Mouse (Mus musculus) lung, postnatal 25 days (tissue): ENCODE data around the gene Anapc1.

ENCODE experiments used
- DNase-seq: peaks from one replicate; pipeline ENCODE4 v3.0.0; 2022; ENCODE audit warnings: low spot score

The Anapc1 gene

DNA sequence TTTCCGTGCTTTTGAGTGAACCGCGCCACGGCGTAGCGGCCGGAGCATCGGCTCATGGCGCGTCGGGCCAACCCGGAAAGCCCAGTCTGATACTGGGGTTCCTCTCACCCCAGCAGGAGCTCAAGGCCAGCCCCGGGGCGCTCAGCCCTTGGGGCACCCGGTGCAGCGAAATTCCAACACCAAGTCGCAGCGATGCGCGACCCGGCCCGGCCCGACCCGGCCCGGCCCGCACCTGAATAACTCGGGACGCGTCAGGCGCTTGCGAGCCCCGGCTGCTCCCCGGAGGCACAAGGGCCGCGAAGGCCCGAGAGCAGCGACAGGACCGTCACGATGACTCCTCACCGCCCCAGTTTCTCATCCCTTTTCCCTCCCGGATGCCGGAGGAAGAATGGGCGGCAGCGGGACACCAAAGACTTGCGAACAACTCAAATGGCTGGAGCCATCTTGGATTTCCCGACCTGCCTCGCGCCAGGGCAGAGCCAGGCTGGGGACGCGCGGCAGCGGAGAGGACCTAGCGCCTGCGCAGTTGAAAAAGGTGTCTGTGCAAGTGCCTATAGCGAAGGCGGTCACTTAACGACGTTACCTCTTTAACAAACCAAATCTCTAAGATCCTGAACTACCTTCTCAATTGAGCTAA, at the start of gene Anapc1:
Anapc1 (minus strand) TSS at position 471 of the 637 bp plus-strand sequence.
- peak; percentile 88 for DNase-seq

DNA sequence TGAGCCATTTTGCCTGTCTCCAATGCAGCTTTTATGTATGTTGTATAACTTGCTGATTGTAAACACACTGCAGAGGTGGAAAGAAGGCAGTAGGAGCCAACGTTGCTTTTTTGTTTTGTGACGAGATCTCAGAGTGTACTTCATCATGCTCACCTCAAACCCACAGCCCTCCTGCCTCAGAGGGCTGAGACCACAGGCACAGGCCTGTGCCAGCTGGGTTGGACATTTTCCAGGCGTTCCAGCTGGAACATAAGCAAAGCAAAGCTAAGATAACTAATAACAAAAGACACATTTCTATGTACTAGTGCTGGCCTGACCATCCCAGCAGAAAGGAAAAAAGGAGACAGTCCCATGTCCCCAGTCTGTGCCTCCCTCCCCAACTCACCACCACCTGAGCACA, 47.9 kb upstream of the Anapc1 start:
- no peak for DNase-seq

DNA sequence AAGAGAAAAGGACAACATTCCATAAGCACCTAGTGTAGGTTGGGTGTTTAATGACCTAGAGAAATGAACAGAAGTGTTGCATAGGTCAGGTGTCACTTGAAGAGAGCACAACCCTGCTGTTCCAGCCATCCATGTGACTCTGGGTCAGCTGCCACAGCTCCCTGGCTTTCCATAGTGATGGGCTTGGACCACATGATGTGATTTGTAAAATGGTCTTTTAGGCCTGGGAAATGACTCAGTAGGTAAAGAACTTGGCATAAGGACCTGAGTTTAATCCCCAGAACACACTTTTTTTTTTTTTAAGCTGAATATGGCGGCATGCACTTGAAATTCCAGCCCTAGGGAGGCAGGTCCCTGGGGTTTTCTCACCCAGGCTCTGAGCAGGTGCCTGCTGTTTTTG, 44.8 kb upstream of the Anapc1 start:
- no peak for DNase-seq

DNA sequence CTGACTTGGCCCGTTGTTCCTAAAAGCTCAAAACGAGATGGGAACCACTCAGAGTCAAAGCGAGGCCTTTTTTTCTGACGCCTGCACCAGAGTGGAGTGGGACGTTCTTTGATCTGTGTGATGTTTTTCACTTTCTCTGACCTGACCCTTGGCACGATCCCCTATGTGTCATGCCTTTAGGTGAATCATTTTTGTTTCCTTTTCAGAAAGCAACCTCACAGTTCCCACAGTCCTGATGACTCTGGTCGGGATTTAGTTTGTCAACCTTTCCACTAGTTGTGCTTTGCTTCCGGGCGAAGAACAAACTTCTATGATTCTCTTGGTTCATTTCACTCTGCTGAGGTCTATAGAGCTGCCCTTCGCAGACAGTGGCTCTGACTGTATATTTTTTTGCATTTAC, 44.3 kb upstream of the Anapc1 start:
- no peak for DNase-seq

DNA sequence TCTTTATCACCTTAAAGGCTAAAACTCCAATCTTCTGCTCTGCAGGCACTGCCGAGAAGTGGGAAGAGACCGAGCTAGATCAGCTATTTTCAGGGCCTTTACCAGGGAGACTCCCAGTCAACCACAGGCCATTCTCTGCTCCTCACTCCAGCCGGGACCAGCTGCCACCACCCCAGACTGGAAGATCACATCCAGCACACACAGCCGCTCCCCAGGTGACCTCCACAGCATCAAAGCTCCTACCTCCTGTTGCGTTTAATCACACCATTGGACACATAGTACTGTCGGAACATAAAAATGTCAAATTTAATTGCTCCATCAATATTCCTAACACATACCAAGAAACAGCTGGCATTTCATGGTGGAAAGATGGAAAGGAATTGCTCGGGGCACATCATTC, 42.0 kb upstream of the Anapc1 start:
- DNase-seq, result no peak

DNA sequence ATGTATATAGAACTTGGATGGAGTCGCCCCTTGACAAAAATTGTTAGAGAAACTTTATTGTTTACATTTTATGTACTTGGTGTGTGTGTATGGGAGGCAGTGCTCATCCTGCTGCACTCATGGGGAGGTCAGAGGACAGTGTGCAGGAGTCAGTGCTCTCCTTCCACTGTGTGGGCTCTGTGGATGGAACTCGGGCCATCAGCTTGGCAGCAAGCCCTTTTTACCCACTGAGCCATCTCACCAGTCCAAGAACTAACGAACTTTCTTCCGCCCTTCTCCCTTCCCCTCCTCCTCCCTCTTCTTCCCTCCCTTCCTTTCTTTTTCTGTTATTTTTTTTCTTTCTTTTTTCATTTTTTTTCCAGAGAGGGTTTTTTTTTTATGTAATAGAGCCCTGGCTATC, 40.9 kb upstream of the Anapc1 start:
- DNase-seq, result no peak

DNA sequence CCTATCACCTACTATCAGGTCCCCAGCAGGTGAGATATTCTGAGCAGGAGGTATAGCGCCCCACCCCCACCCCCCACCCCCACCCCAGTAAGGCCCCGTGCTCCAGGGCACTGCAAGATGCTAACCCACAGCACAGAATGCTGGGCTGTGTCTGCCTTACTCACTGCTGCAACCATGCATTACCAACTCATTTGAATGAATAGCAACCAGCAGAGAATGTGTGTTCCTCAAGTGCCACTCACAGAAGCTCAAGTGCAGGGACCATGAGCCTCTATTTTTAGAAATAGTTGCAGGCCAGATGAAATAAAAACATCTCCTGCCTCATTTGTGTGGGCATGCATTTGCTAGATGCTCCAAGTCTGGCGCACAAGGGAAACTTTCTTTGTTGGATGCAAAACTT, 40.4 kb upstream of the Anapc1 start:
- no peak for DNase-seq

DNA sequence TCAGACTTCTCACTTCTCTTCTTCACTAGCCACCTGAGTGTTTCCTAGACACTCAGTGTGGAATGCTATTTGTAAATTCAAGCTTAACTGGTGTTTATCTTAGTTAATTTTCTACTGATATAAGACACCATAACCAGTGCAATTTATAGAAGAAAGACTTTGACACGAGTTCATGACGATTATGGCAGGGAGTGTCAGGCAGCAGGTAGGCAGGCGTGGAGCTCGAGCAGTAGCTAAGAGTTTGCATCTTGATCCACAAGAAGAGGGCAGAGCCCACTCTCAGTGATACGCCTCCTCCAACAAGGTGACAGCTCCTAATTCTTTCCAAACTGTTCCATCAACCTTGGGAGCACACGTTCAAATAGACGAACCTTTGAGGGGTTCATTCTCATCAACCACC, 39.4 kb upstream of the Anapc1 start:
- no peak for DNase-seq

DNA sequence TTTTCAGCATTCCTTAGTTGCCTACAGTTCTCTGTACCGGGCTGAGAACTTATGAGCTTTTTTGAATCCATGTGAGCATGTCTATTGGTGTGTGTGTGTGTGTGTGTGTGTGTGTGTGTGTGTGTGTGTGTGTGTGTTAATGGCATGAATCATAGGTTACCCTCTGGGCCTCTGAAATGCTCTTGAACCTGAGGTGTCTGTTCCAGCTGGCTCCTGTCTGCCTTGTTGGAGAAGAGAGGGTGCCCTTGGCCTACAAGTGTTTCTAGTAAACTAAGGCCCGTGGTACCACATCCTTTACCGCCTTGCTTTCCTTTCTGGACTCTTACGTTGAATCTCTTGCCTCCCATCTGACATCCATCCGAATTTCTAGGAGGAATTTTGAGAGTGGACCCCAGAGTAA, 38.9 kb upstream of the Anapc1 start:
- DNase-seq, result no peak

DNA sequence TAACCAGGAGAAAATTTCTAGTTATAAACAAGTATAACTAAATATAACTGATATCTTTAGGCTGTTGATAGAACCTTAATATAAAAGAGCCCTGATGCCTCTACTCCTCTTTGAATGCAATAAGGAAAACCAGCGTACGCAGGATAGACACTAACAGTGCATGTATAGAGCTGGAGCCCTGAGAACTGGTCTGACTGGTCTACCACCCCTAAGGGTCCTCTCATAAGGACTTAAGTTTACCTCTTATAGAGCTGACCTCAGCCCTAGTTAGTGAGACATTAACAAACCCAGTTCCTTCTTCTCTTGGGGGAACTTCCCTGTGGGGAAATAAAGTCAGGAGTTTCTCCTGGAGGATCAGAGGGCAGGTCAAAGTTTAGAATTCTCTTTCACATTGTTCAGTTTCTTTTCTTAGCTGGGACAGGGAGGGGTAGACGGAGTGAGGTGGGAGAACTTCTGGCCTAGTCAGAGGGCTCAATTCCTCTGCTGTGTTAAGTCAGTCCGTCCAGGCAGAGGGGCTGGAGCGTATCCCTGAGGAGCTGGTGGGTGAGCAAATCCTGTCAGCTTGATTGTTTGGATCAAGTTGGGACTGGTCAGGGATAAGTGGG, 35.0 kb upstream of the Anapc1 start:
- DNase-seq, result no peak

DNA sequence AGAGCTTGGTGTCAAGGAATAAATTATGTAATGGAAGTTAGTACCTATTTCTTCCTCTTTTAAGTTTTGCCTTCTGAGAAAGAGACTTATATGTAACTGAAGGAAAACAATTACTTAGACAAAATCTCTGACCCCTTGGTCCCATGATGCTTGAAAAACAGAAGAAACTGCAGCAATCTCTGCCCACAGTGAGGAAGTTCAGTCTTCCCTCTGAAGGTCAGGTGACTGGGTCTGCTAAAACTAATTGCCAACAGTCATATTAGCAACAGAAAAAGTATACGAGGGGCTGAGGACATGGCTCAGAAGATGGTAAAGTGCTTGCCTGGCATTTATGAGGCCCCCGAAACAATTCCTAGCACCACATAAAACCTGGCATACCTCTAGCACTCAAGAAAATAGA, 32.2 kb upstream of the Anapc1 start:
- DNase-seq, result no peak

DNA sequence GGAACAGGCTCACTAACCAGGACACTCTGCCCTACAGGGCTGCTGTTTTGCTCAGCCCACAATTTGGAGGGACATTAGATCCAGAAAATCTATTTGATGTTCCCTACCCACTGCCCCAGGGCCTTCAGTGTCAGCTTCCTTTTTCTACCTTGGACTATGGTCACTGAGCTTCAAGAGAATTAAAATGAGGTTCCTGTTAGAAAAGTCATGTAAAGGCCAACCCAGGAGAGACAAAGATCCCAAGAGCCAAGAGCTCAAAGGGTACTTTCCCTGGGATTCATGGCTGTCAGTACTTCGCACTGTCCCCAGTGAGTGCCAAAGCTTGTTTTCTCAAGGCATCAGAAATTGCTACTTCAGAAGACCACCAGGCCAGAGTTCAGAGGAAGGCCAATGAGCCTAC, 28.8 kb upstream of the Anapc1 start:
- DNase-seq, result no peak

DNA sequence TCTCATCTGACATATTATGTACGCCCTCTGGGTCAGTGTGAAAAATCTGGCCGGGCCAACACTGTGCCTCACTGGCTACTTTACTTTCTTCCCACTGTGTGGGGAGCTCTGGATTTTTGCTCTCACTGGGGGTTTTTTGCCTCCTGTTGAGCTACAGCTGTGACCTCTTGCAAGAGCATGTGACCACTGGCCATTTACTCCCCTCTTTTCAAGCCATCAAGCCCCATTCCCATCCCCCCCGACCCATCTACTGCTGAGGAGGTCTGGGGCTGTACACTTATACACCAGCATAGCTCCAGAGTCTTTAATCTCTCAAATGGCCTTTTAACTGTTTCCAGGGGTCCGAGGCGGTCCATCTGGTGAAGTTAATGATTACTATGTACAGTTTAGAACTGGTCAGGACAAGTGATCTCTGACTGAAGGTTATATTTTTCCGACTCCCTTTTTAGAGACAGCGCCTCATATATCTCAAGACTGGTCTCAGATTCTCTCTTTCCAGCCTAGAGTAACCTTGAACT, 27.6 kb upstream of the Anapc1 start:
- DNase-seq, result no peak

DNA sequence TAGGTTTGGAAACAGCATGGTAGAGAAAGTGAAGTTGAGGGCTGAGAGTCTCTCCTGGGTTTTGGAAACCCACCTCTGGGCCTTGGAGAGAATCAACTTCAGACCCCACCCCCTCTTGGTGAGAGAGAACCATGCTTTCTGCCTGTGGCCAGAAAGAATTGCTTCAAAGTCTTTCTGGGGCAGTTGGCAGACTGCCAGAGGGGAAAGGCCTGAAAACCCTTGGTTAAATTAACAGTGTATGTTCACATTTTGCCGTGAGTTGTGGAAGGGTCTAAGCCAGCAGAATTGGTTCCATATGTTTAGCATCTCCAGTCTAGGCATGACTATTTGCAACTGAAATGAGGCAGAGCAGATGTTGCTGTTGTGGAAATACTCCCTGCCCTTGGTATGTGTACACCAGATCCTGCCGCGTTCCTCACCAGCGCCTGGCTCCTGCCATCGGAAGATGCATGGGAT, 26.4 kb upstream of the Anapc1 start:
- no peak for DNase-seq

DNA sequence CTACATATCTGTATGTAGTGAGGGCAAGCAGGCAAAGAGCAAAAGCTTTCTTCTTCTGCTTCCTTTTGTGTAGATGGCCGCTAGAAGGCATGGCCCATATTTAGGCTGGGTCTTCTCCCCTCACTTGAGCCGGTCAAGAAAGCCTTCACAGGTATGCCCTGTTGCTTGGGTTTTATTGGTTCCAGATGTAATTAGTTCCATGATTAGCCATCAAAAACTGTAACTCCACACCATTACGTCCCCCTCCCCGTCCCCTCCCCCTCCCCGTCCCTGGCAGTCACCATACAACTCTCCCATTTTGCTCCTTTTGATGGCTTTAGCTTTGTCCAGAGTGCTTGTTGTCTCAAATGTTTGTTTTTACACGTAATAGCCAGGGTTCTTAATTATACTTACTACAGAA, 25.7 kb upstream of the Anapc1 start:
- DNase-seq, result no peak

DNA sequence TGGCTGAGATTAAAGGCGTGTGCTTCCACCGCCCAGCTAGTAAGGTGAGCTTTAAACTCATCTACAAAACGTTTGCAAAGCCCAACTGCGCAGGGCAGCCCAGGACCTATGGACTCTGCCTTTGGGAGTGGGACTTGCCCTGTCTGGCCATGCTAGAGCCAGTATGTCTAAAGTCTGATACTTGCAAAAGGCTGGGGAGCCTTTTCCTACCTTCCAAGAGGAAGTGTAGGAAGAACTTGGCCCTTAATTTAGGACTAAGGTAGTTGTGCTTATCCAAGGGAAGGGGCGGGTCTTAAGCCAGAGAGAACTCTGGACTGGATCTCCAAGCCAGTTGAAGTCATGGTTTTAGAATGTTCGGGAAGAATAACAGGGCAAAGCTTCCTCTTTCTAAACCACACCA, 23.4 kb upstream of the Anapc1 start:
- no peak for DNase-seq

DNA sequence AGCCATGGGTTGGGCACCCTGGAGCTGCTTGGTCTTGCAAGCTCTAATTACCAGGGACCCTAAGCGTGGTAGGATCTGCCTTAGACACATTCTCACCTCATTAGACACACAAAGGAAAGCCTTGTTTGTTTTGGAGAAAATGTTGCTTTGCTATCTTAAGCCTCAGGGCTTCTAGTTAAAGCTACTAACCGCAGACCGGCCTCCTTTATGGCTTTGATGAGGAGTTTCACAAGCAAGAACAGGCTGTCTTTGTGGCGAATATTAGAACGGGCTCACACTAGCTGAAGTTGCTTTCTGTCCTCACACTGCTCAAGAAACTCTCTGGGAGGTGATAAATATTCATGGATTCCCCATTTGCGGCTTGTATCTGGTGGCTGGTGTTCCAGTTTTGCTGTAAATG, 22.1 kb upstream of the Anapc1 start:
- DNase-seq, result no peak

DNA sequence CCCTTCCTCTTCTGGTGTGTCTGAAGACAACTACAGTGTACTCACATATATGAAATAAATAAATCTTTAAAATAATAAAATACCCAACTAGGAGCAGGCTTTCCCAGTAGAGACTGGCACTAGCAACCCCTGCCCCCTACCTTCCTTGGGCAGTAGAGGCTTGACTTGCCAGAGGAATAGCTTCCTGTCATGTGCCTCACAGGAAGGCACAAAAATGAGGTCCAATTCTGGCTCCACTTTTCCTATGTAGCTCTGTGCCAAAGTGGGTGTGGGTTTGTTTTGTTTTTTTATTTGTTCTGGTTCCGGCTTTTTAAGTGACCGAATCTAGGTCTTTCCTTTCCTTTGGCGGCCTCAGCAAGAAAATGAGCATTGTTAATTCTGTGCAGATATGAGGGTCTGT, 17.3 kb upstream of the Anapc1 start:
- DNase-seq, result peak; percentile 72

DNA sequence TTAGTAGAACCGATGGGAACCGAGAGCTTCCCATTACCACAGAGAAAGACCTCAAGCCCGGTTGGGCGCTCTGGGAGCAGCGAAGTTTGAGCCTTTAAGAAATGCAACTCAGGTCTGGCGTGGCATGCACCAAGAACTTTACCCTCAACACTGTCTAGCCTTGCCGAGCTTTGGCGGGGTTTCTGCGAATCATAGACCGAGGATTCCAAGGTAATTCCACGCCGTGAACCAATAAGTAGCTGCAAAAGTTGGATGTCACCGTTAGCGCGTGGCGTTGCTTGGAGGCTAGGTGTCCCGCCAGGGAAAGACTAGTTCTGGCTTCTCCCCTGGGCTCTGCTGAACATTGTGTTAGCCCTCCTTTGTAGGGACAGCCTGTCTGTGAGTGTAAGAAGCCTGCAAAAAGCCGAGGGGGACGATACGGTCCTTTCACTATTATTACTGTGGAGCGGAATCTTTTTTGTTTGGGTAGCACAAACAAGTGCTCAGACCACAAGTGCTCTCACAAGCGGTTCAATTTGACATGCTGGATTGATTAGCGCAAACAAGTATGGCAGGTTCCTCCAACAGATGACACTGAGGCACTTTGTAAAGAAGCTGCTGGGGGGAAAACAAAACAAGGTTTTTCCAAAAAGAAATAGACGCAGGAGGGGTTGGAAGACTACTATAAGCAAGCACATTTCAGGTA, 12.2 kb upstream of the Anapc1 start:
- DNase-seq, result no peak

DNA sequence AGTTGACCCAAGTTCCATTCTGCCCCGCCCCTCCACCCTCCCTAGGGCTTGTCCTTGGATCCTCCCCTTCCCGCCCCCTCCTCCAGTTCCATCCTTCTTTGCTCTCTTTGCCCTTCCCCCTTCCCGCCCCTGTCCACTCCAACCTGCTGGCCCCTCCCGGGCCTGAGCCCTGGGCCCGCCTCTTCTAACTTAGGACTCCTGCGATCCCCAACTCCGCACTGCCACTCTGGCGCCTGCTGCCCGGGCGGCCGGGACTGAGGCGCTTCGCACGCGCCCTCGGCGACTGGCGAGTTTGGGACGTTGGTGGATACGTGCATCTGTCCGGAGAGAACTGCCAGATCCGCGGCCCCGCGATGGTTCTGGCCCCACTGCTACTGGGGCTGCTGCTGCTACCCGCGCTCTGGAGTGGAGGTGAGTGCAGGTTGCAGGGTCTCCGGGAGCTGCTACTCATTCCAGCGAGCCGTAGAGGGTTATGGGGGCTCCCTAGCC, 11.5 kb upstream of the Anapc1 start, which contains the start of gene Mertk:
Mertk (plus strand) TSS at position 264 of the 489 bp plus-strand sequence.
- DNase-seq, result peak; percentile 95

DNA sequence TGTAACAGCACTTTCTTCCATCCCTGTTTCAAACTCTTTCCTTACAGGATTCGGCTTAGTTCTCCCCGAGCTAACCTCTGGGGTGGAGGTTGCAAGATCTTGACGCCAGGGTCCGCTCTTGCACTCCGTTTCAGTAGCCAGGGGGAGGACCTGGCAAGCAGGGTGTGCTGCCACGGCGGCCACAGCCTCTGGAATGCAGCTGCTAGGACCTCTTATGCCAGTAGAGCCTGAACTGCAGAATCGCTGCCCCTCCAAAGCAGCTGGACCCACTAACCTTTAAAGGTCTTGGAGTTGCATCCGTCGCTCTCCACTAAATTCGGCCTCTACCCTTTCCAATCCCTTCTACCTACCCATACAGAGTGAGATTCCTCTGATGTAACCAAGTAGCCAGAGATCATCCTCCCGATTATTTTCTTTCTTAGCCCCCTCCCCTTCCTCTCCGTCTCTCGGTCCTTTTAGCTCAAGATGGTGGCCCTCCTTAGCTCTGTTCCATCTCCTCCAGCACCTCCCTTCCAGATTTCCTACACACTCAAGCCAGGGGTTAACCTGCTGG, 11.0 kb upstream of the Anapc1 start:
- DNase-seq, result peak; percentile 92

DNA sequence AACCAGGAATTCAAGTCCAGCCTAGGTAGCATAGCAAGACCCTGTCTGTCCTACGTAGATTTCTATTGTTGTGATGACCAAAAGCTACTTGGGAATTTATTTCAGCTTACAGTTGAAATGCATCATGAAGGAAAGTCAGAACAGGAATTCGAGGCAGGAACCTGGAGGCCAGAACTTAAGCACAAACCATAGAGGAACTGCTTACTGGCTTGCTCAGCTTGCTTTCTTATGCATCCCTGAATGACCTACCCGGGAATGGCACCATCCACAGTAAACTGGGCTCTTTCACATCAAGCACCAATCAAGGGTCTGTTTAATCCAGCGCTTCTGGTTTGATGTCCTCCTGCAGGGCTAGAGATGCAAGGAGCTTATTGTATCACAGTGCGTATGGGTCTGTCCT, 10.4 kb upstream of the Anapc1 start:
- DNase-seq, result no peak

DNA sequence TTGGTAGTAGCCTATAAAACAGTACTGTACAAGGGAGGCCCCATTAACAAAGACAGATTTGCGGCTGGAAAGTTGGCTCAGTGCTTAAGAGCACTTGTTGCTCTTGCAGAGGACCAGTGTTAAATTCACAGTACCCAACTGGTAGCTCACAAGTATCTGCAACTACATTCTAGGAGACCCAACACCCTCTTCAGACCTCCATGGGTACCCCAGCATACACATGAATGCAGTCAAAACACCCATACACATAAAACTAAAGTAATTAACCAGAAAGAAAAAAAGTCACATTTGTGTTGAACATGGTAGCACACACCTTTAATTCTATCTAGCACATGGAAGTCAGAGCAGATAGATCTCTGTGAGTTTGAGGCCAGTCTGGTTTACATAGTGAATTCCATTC, 9.9 kb upstream of the Anapc1 start:
- no peak for DNase-seq
